Mouse (Mus musculus): ENCODE data around the gene Ctrl.
A peak's percentile ranks its signal among the peaks of the same experiment; 100 is the strongest.
"Not testable (repeated sequence)": the region's sequence is repeated elsewhere in the genome, so short reads cannot be mapped to it uniquely, and the experiment has no call there.

The Ctrl gene

DNA sequence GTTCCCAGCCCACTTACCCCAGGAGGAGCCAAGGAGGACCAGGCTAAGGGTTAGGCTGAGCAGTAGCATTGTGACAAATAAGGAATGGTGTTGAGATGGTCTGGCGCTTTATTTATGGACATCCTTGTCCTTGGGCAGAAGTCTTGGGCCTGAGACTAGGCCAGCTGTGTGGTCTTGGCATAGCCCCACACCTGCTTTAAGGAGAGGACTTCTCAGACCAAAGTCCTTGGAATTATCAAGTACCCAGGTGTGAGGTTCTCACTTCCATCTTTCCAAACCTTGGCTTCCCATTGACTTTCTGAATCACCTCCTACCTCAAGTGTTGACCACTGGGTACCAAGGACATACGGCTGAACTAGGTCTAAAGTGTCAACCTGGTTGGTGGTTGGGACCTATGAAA, at the start of gene Ctrl:
Gene Ctrl (minus strand): TSS at position 101 of the 400 bp plus-strand sequence.
- DNase-seq (ENCODE audit: low spot score), result no peak

DNA sequence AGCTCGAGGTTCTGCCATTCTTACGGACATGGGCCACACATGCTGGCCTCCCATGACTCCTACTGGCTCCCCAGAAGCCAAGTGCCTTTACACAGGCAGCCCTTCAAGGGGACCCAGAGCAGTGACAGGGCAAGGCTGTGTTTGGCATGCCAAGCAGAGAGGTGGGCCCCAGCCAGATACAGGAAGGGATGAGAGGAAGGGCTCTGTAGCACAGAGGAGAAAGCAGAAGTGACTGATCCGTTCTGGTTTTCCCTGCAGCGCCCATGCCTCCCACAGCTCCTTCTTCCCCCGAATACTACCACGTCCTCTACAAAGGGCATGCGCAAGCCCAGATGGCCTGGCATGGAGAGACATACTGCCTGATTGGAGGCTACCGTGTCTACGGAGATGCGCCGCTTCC, 49.7 kb upstream of the Ctrl start:
- not testable (repeated sequence) for DNase-seq (ENCODE audit: low spot score)

DNA sequence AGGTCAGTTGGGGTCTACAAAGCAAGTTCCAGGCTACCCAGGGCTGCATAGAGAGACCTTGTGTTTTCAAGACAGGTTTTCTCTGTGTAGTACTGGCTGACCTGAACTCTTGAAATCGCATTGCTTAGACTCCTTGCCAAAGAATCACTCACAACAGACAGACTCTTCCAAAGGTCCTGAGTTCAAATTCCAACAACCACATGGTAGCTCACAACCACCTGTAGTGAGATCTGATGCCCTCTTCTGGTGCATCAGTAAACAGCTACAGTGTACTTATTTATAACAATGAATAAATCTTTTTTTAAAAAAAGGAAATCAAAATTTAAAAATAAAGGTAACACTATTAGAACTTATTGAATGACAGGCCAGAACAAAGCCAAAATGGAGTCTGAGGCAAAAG, 47.5 kb upstream of the Ctrl start:
- DNase-seq (ENCODE audit: low spot score), result no peak

DNA sequence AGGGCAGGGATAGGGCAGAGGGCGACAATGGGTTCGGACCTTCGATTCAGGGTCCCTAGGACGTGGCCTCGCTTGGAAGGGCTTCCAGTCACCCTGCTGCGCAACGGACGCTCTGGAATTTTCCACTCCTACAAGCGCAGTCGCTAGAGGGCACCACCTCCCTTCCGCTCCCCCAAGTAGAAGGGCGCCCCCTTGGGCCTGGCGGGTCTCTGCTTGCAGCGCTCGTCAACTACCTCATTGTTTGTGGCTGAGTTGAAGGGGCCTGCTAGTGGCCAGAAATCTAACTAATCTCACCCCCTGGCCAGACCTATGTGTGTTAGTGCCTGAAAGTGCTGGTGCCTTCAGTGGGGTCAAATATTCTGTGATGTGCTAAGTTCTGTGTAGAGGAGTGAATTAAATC, 45.7 kb upstream of the Ctrl start, which contains the start of gene Dpep3:
Gene Dpep3 (minus strand): TSS at position 105 of the 400 bp plus-strand sequence.
- no peak for DNase-seq (ENCODE audit: low spot score)

DNA sequence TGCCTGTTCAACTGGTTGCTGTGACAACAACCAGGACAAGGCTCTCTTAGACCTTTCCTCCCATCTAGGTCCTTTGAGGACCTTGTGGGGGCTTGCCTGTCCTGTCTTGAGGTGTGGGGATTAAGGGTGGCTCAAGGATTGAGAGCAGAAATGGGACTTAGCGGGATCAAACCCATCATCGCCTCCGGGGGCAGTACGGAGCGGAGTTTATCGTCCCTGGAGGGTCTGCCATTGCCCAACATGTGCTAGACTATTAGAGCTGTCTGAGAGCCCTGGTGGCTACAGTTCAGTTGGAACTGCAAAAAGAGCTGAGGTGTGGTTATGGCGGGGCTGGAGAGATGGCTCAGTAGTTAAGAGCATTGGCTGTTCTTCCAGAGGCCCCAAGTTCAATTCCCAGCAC, 41.7 kb upstream of the Ctrl start:
- DNase-seq (ENCODE audit: low spot score), result no peak

DNA sequence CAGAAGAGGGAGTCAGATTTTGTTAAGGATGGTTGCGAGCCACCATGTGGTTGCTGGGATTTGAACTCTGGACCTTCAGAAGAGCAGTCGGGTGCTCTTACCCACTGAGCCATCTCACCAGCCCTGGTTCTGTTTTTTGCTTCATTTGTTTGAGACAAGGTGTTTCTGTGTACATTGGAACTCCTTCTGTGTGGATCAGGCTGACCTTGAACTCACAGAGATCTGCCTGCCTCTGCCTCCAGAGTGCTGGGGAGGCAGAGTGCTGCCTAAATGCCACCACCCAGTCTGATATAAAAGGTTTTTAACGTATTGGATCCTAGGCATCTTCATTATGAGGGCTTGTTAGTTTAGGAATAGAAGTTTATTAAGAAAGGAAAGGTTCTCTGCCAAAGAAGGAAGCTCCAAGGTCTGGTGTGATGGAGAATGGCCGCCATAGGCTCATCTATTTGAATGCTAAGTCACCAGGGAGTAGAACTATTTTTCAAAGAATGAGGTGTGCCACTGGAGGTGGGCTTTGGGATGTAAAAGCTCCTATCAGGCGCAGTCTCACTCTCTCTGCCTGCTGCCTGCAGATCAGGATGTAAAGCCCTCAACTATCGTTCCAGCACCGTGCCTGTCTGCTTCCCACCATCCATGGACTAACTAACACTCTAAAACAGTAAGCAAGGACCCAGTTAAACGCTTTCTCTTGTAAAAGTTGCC, 37.5 kb upstream of the Ctrl start:
- DNase-seq (ENCODE audit: low spot score), result no peak

DNA sequence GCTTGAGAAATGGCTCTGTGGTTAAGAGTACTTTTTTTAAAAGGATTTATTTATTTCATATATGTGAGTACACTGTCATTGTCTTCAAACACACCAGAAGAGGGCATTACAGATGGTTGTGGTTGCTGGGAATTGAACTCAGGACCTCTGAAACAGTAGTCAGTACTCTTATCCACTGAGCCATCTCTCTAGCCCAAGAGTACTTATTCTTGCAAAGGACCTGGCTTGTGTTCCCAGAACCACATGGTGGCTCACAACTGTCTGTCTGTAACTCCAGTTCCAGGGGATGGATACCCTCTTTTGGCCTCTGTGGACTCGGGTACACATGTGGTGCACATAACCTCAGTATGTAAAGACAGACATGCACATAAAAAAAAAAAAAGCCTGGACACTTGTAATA, 35.7 kb upstream of the Ctrl start:
- DNase-seq (ENCODE audit: low spot score), result no peak

DNA sequence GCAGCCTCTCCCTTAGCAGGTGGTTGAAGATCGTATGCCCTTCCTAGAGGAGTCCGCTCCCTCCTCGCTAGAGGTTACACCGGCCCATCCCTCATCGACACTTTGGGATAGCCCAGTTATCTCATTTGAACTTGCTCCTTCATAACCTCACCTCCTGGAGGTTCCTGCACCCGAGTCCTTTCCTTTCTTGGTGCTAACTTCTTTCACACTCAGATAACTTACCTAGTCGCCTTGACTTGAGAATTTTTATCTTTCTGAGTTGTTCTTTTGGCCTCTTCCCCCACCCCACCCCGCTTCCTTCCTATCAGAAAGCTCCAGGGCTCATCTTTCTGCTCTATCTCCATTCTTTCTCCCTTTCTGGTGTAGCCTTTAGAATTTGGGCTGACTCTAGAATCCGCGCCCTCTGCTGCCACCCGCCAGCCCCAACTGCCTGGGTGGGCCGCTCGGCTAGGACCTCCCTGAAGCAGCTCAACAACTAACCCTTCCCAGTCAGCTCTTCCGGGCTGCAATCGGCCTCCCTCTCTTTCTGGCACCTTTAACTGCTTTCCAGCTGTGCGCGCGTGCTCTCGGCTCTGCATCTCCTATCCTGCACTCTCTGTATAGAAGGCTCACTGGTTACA, 33.1 kb upstream of the Ctrl start:
- DNase-seq (ENCODE audit: low spot score), result no peak

DNA sequence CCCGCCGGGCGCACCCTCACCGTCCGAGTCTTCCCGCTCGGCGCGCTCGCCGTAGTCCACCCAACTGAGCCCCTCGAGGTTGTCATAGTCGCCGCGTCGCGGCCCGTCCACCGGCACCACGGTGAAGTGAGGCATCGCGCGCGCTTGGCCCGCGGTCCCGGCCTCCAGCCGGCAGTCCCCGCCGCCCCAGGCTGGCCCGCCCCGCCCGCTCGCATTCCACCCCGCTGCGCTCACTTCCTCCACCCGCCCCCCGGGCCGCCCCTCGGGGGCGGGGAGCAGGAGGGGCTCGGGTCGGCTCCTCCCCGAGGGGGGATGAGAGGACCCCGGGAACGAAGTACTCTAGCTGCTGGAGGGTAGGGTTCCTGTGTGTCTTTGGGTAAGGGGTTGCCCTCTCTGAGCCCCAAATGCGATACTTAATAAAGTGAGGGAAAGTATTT, 32.3 kb upstream of the Ctrl start, which contains the start of gene Slc12a4:
Gene Slc12a4 (minus strand): TSS at position 193 of the 437 bp plus-strand sequence.
- DNase-seq (ENCODE audit: low spot score), result peak; percentile 66

DNA sequence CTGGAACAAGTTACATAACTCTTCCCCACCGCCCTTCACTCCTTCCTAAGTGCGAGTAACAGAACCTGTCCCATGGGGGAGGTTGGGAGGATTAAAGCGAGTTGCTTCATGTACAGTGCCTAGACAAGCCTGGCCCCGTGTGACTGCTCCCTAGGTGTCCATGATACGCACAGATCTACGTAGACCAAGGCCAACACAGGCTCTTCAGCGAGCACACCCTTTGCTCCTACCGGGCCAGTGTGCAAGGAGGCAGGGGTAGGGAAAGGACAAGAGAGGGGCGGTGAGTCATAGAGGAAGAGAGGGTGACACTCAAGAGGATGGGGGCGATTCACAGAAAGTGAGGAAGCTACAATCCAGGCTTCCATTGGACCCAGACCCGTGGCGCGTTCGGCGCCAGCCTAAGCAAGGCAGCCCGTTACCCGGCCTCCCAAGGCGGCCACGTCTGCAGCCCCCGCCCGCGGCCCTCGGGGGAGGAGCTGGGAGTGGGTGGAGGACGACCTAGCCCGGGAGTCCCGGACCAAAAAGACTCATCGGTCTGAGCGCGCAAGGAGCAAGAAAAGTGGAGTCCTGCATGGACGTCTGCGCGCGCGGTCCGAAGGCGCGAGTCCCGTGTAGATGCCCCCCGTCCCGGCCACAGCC, 31.7 kb upstream of the Ctrl start:
- DNase-seq (ENCODE audit: low spot score), result peak; percentile 64

DNA sequence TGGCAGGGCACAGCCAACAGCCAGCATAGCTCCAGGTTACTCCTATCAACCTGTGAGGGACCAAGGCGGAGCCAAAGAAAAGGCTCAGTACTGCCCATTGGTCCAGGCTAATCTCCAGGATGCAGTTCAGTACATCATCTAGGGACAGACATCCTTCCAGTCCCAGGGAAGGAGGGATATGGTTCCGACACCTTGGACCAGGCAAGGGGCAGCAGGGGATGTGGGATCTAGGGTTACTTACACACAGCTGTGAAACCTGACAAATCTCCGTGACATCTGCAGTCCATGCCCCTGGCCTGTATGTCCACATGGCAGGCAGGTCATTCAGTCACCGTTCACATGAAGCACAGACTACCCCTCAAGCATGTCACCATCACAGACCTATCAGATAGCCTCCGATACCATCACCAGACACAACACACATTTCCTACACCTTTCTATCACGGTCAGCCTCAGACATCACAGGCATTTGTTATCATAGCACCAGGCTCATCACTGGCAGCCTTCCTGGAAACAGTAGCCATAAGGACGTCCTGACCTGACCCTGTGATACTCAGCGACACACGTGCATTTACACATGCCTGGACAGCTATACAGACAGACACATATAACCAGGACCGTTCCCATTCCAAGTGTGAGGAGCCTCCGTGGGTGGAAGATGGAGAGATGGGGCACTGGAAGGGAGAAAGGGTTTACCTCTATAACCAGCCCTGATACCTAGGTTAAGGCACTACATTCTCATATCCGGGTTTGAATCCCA, 31.0 kb upstream of the Ctrl start:
- DNase-seq (ENCODE audit: low spot score), result no peak

DNA sequence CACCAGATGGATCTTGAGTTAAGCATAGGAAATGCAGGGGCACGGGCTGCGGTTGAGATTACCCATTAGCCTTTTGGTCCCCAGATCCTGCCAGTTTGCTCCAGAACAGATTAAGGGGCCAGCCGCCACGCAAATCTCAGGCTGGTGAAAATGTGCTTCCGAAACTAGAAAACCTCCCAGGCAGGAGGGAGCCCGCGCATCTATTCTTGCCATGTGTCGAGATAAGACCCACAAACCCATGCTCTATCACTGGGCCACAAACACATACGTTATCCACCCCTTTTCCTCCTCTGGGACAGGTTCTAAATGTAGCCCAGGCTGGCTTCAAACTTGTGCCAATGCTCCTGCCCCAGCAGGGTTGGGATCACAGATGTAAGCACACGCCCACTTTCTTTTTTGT, 27.9 kb upstream of the Ctrl start:
- no peak for DNase-seq (ENCODE audit: low spot score)

DNA sequence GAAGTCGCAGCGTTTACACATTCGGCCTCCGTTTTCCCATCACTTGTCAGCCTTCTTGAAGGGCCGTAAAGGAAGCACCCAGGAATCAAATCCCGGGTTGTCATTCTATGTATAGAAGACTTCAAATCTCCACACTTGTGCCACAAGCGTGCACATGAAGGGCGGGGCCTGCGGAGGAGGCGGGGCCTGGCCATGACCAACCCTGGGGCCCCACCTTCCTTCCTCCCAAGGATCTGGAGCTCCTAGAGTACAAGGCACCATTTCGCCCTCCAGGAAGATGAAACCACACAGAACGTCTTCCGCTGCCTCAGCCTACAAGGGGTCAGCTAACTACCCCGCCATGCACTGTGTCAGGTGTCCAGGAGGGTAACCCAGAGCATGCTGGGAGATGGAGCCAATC, 27.4 kb upstream of the Ctrl start:
- DNase-seq (ENCODE audit: low spot score), result no peak

DNA sequence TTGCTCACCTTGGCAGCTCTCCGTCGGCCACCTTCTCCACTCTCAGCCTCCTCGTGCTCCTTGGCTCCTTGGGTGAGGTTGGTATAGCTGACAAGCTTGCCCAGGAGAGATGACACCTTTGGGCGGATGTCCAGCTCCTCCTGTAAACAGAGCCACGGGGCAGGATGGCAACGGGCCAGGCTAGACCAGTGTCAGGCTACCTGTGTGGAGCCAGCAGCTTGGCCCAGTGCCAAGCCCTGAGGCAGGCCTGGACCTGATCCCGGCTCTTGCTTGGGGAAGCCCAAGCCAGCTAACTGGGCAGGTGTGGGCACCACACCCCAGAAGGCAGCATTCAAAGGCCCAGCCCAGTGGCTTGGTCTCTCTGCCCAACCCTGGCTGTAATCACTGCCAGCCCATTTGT, 25.7 kb upstream of the Ctrl start:
- DNase-seq (ENCODE audit: low spot score), result no peak

DNA sequence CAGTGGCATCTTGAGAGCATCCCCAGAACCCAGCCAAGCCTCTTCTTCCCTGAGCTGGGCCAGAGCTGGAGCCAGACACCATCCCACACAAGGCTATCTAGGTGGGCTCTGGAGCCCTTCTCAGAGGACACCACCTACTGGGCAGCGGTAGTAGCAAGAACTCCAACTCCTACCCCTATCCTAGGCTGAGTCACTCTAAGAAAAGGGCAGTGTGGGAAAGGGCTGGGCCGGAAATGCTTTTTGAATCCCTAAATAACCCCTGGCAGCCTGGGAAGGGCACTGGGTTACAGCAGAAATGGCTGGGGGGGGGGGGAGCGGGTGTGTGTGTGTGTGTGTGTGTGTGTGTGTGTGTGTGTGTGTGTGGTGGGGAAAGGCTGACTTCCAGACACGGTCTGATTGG, 24.2 kb upstream of the Ctrl start:
- DNase-seq (ENCODE audit: low spot score), result peak; percentile 73

DNA sequence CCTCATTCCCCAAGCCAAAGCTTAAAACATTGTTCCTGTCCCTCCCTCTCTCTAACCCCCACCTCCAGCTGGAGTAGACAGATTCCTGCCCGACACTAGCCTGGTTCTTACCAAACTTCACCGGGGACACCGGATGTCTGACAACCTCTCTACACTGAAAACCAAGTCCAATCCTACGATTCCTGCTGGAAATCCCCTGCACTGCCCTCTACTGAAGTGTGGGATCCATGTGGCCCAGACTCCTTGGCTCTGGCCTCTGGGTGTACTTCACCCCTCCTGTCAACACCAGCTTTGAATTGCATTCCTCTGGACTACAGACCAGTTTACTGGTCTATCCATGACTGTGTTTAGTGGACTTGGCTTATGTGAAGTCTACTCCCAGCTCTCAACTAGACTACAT, 22.9 kb upstream of the Ctrl start:
- DNase-seq (ENCODE audit: low spot score), result peak; percentile 56

DNA sequence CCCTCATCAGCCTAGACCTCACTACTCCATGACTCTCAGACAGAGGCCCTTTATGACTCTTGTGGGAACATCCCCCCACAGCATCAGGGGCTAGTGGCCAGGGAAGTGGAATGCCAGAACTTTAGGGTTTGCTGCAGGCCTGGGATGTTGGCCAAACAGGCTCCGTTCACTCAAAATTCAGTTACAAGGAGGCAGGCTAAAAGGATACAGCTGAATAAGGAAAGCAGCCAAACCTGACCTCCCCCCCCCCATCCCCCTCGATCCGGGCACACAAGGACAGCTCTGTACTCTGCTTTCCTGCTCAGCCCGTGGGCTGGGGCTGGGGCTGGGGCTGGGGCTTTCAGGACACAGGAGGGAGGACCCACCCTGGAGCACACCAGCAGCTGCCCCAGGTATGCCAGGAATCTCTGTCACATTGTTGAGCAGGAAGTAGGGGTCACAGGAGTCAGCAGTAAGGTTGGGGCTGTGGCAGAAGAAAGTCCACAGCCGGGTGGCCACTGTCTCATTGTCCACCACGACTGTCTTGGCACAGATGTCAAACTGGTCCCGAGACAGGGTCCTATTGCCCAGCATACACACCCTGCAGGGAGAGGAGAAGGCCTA, 17.5 kb upstream of the Ctrl start:
- peak; percentile 49 for DNase-seq (ENCODE audit: low spot score)

DNA sequence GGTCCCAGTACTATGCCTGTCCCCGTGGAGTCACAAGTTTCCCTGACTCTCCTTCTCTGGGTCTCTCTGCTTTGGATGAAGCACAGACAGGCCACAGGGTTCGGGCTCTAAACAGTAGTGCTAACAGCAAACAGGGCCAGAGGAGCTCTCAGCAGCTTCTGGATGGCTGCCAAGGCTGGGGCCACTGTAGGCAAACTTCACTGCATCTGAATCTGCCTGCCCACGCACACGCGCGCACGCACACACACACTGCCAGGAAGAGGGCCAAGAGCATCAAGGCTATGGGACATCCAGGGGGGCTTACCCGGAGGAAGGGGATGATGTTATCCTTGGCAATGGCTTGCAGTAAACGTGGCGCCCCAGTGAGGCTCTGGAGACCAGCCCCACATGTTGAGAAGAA, 15.7 kb upstream of the Ctrl start:
- DNase-seq (ENCODE audit: low spot score), result peak; percentile 57

DNA sequence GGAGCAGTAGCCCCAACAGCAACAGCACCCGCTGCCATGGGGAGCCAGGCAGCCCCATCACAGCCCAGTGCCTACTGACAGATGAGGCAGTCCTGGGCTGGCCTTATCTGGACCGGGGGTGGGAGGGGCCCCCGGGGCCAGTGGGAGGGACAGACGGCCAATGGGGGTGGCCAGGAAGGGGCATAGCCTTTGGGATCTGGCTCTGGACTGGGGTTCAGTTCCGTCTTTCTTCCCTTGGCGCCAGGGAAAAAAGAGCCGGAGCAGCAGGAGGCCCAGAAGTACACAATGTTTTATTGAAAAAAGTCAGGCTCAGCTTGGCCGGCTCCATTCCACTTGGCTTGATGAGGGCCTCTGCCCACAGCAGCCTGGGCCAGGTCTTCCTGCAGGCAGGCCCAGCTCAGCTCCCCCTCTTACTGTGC, 9.7 kb upstream of the Ctrl start, which contains the start of gene Lcat:
Gene Lcat (minus strand): TSS at position 62 of the 419 bp plus-strand sequence.
- no peak for DNase-seq (ENCODE audit: low spot score)

DNA sequence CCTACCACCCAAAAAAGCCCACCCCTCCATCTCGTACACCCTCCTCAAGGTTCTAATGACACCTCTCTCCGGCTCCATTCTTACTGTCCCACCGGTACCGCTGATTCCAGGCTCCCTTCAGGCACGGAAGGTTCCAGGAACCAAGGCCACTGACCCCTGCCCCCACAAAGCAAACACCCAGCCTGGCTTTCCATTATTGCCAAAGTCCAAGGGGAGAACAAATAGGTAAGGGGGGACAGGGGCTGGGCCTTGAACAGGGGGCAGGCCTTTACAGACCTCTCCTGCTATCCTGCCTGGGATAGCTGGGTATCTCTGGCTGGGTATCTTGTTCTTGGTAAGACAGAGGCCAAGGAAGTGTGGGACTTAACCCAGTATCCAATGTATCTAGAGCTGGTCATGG, 8.9 kb upstream of the Ctrl start:
- no peak for DNase-seq (ENCODE audit: low spot score)

DNA sequence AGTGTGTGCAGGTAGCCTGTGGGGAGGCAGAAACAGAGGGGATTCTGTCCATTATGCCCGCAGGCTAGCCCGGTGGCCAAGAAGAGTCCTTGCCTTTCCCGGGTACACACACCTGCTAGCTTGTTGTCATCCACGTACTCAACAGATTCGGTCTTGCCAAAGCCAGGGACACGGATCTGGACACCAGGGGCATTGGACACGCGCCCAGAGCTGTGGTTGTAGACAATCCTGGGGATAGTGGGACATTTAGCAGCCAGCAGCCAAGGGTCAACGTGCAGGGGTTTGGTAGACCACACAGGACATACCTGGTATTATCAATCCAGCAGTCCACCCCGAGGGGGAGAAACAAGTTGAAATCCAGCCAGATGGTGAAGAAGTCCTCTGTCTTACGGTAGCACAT, 8.4 kb upstream of the Ctrl start:
- no peak for DNase-seq (ENCODE audit: low spot score)

DNA sequence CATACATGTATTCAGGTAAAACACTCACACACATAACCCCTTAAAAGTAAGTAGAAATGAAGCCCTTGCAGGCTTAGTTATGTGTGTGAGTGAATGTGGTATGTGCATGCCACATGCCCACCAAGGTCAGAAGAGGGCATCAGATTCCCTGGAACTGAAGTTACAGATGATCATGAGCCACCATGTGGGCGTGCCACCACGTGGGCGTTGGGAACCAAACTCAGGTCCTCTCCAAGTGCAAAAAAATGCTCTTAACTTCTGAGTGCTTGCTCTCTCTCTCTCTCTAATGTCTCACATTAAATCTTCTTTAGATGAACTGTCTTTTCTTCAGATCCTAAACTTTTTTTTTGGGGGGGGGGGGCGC, 4.6 kb upstream of the Ctrl start, which contains the start of gene Psmb10:
Gene Psmb10 (minus strand): TSS at position 139 of the 364 bp plus-strand sequence.
- DNase-seq (ENCODE audit: low spot score), result peak; percentile 63
